Mouse (Mus musculus) adrenal gland, adult 18-20 months (tissue): ENCODE measurements around the gene Ttll5. TPM values are rescaled to one million over a fixed set of nuclear protein-coding genes. Genes with fewer than 3 reads are reported as not detected.

Source experiments
- DNase-seq, 2 experiments: peaks; one replicate each; pipeline ENCODE4 v3.0.0; 2021 to 2022; ENCODE audit warnings: low spot score in 2 of 2
- total RNA-seq, 2 experiments: library from RNA; stranded (reverse); gene quantifications; 1 replicate in 1 of 2; 2 replicates in 1 of 2; pipeline ENCODE4 v1.2.3; 2021

The Ttll5 gene
- total RNA-seq, 2 experiments from 2014 or later, result 19.2 to 20.2 TPM

- DNase-seq, result no peak
These were observed 139.2 kb downstream of the Ttll5 start for GRCm38 (mm10) chr12:85963699-85964098.

DNA sequence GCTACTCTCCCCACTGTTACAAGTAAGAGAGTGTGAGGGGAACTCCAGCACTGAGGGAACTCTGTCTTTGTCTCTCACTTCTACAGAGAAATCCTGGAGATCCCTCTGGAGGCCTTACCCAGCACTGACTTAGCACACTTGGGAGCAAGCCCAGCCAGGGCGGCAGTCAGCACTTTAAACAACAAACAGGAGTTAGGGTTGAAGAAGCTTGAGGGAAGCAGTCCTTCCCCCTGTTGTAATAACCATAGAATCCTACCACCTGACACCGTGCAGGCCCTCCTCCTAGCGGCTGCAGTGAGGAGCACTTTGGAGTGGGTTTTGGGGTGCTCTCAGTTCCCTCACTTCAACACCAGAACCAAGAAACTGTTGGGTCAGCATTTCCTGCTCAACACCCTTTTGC lies 140.0 kb downstream of the Ttll5 start:
- DNase-seq, result no peak

GRCm38 (mm10) chr12:85967812-85968211 lies 143.4 kb downstream of the Ttll5 start:
- no peak for DNase-seq

DNA sequence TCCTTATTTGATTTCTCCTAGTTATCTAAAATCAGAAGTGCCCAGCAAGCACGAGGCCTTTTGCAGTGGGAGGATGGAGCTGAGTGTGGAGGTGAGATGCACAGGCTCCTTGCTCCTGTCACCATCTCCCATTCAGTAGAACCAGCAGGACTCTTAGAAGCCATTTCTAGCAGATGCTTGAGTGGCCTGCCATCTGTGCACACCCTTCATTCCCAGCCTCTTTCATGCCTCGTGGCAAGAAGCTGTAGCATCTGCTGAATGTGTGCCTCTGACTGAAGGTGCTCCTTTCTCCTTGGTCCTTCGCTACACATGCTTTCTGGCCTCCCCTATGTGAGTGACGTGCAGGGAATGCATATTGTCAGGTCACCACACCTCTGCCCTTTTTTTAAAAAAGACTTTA lies 143.9 kb downstream of the Ttll5 start:
- DNase-seq, result no peak

GRCm38 (mm10) chr12:85969571-85969970 lies 145.1 kb downstream of the Ttll5 start:
- DNase-seq, result no peak

DNA sequence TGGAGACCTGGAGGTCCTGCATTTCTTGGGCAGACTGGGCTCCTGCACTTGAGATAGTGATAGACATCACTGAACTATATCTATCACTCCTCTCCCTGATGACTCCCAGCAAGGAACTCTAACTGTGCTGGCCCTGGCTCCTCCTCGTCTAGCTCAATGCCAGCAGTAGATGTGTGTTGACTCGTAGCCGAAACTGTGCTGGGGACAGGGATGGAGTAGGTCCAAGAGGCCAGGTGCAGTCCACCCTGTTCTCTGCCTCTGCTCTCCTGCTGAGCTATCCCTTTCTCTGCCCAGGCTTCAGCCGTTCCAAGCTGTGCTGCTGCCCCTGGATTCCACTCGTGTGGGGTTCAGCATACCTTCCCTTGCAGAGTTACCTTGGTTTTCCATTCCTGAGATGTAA lies 145.7 kb downstream of the Ttll5 start:
- DNase-seq, result no peak

GRCm38 (mm10) chr12:85970803-85971202 lies 146.3 kb downstream of the Ttll5 start:
- DNase-seq, result no peak

DNA sequence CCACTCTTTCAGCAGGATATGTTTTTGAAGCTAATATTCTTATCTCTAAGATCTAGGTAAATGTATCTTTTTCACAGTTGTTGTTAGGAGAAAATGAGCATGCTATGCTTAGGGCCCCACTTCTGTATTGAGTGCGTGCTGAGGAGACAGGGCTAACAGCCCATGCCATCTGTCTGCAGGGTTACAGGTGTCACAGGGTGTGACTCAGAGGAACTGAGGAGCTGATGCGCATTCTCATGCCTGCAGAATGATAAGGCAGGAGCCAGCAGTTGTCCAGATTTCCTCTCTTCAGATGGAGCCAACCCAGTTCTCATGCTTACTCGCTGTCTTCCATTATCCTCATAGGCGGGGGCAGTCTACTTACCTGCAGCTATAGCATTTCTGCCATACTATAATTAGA lies 147.2 kb downstream of the Ttll5 start:
- no peak for DNase-seq

DNA sequence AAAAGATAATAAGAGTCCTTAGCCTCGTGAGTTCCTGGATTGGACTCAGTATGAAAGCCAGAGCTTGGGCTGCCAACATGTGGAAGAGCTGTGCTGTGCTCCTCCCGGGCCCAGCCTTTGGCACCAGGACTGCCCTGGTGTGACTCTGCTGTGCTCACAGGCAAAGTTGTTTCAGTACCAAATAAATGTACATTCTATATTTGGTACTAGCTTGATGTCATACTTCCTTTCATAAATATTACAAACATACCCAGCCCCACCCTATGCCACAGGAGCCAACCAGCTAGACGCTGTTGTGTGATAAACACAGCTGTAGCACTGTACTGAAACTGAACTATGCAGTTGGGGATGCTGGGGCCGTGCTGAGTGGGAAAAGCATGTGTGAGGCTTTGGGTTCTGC lies 149.1 kb downstream of the Ttll5 start:
- DNase-seq, result no peak

DNA sequence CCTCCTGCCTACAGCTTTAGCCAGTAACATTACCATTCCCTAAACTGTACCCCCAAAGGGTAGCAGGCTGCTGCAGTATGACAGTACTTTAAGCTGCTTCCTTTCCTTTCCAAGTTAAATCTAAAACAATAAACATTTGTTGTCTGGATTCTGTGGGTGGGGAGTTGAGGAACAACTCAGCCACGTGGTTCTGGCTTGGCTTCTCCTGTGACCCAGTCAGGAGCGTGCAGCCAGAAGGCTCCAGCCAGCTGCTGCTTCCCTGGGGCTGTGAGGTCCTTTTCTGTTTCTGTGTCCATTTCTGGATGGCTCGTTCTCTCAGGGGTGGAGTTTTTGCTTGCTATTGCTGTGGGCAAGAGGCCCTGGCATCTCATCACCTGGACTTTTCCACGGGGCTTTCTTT lies 149.6 kb downstream of the Ttll5 start:
- DNase-seq, result no peak

DNA sequence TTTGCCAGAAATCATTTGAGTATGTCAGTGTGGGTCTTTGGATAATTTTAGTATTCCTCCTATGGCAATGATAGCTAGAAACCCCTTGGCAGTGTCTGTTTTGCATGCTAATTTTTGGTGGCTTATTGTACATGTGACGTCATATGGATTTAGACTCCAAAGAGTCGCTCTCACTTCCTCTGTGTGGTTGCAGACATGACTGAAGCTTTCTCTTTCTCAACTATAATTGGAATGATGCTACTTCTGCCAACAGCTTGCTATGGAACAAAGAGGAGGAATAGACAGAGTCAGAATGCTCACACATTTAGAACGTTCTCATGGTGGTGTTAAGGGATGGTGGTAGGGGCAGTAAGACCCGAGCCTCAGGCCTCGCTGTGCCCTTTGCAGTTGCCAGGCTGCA lies 155.5 kb downstream of the Ttll5 start:
- DNase-seq, result no peak

DNA sequence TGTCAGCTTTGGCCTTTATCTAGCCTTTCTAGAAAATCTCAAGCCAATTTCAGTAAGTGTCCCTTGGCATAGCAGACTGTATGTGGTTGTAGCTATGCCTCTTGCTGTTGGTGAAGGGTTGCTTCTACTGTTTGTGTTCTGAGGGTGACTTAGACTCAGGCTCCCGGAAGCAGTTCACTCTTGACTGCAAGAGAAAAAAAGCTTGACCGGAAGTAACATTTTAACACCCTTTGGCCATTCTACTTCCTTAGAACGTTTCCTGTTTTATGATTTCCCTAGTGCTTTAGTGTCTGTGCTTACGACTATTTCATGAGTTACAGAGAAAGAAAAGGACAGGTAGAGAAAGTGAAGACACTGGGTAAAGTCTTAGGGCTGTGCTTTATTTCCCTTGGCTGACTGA lies 161.1 kb downstream of the Ttll5 start:
- no peak for DNase-seq

GRCm38 (mm10) chr12:85986024-85986423 lies 161.6 kb downstream of the Ttll5 start:
- no peak for DNase-seq

GRCm38 (mm10) chr12:85986540-85987443 lies 162.3 kb downstream of the Ttll5 start:
- no peak for DNase-seq

DNA sequence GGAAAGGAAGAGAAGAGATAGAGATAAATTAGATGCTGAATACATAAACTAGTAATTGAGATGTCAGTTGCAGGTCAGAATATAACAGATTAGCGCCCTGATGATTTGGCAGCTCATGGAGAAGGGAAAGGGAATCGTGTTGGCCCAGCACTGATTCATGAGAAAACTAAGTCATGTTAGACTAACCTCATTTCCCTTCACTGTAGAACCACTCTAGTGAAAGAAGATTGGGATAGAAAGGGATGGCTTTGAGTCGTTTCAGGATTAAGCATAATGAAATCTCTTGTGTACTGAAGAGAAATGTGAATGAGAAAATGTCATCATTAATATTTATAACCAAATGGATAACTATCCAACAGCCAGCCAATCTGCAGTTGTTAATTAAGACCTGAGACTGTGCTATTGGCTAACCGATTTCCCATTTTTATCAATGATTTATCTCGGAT lies 163.0 kb downstream of the Ttll5 start:
- no peak for DNase-seq

- no peak for DNase-seq
These were observed 163.7 kb downstream of the Ttll5 start for GRCm38 (mm10) chr12:85988121-85988520.

- DNase-seq, result no peak
These were observed 164.4 kb downstream of the Ttll5 start for GRCm38 (mm10) chr12:85988818-85989377.

DNA sequence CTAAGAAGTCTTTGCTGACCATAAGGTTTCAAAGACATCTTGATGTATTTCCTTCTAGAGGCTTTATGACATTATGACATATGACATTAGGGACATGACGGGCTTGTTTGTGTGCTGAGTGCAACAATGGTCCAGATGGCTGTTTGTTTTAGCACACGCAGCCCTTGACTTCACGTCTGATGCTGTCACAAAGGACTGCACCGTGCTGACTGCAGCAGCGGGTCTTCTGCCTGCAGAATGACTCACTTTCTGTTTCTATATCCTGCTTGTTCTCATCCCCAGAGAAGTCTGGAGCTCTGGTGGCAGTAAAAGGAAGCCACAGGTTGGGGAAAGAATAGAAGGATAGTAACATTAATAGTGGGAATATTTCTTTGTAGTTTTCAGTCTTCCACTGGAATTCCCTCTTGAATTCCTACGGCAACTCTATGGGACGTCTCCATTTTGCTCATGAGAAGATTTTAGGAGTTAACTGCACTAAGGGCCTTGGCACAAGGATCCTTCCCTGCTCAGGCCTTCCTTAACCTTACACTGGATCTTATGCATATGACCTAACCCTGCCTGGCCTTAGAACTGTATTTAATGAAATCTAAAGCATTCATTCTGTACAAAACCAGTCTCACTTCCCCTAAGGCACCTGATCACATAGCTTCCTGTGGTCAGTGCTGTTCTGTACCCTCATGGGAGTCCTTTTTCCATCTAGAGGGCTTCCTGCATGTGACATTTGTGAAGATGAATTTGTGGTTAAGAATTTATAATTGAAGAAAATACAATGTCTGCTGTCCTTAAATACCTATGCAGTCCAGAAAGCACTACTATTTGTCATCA lies 167.8 kb downstream of the Ttll5 start:
- no peak for DNase-seq

- no peak for DNase-seq
These were observed 168.4 kb downstream of the Ttll5 start for GRCm38 (mm10) chr12:85992838-85993234.

DNA sequence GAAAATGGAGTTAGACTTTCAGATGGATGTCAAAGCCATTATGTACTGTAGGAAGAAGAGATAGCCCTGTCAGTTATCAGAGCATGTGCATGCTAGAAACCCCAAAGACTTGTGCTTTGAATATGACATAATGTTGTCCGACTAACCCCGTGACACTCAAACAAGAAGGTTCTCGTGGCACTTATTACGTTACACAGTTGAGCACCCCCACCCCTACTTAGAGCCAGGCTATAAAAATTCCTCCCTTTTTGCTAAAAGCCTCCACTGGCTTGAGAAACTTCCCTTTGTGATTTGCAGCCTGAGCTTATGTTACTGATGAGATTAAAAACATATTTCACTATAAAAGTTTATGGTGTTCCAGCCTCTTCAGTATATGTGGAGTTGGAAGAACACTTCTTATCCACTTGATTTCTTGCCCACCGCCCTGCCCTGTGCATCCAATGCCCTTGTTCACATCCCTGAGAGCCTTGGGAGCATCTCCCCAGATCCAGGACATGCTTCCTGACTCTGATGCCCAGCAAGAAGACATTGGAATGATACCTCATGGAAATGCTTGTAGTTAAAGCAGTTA lies 169.4 kb downstream of the Ttll5 start:
- DNase-seq, result no peak

DNA sequence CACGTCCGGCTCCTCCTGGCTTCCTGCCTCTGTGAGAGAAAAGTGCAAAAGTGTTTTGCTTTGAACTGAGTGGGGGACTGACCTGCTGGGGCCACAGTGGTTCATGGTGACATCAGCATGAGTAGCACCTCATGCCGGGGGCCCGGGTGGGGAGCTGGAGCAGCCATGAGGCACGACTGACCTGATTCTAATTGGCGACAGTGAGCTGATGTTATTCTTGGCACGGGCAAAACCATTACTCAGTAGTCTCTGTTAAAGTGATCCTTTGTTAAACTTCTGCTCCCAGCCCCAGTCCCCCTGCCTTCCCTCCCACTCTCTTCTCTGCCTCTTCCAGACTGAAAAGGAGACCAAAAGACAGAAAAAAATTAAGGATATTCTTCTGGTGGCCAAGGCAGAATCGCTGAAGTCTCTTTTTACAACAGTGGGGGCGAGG lies 176.2 kb downstream of the Ttll5 start:
- DNase-seq, result peak; percentile 45 to 47
